Mouse (Mus musculus) cerebellum, adult 2 months (tissue): ENCODE data around the gene Dusp7.

Experiments used
- CTCF ChIP-seq: fragments of 200-500 bp; IDR thresholded peaks from 2 replicates; pipeline ENCODE4 v1.5.1; 2011; ENCODE audit warnings: low read depth, mild to moderate bottlenecking, control low read depth, low read length, moderate library complexity, borderline replicate concordance; ENCODE audit not compliant: insufficient read depth
- POLR2A ChIP-seq: fragments of 200-500 bp; IDR thresholded peaks from 2 replicates; pipeline ENCODE4 v1.6.1; 2011; ENCODE audit warnings: low read length, control low read depth, borderline replicate concordance; ENCODE audit not compliant: insufficient read depth

DNA sequence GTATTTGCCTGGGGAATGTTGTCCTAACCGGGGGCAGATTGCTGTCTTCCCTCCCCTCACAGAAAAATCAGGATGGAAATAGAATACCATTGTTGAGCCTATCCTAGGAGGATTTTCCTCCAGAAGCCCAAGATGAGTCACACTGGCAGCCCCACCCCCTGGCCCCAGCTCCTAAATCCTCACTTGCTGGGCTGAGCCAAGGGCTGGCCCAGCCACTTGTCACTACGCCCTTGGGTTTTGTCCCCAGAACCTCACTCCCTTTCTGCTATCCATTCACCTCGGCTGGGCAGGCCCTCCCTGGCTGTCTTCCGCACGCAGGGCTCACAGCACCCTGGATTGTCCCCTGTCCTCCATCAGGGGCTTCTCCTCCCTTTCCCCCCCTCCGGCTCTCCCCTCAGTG is 23.3 kb upstream of the Dusp7 start:
- TF ChIP-seq POLR2A (no peak), CTCF (no peak)
